Mouse (Mus musculus) E14TG2a.4 (cell line): ENCODE data around the gene Stx17.

Experiments used
- H3K27me3 ChIP-seq: 2 replicates; pipeline ENCODE4 v1.6.1; 2014; ENCODE audit warnings: low read length, control low read depth; ENCODE audit not compliant: insufficient read depth
- H3K36me3 ChIP-seq: 2 replicates; pipeline ENCODE4 v1.6.1; 2014; ENCODE audit warnings: low read length, control low read depth; ENCODE audit not compliant: insufficient read depth
- H3K4me1 ChIP-seq: replicated peaks from 2 replicates; pipeline ENCODE4 v1.6.1; 2014; ENCODE audit warnings: low read depth, low read length, control low read depth
- H3K4me3 ChIP-seq: replicated peaks from 2 replicates; pipeline ENCODE4 v1.5.1; 2014; ENCODE audit warnings: mild to moderate bottlenecking, low read length
- H3K9me3 ChIP-seq: 2 replicates; pipeline ENCODE4 v1.6.1; 2014; ENCODE audit warnings: low read length, control low read depth
- CTCF ChIP-seq: conservative IDR thresholded peaks from 2 replicates; pipeline ENCODE4 v1.5.1; 2014; ENCODE audit warnings: low read length
- NANOG ChIP-seq: IDR thresholded peaks from 2 replicates; pipeline ENCODE4 v1.6.1; 2014; ENCODE audit warnings: borderline replicate concordance, low read length, mixed read lengths
- POU5F1 ChIP-seq: IDR thresholded peaks from 2 replicates; pipeline ENCODE4 v1.6.1; 2014; ENCODE audit warnings: low read length, borderline replicate concordance

Stx17 gene

DNA sequence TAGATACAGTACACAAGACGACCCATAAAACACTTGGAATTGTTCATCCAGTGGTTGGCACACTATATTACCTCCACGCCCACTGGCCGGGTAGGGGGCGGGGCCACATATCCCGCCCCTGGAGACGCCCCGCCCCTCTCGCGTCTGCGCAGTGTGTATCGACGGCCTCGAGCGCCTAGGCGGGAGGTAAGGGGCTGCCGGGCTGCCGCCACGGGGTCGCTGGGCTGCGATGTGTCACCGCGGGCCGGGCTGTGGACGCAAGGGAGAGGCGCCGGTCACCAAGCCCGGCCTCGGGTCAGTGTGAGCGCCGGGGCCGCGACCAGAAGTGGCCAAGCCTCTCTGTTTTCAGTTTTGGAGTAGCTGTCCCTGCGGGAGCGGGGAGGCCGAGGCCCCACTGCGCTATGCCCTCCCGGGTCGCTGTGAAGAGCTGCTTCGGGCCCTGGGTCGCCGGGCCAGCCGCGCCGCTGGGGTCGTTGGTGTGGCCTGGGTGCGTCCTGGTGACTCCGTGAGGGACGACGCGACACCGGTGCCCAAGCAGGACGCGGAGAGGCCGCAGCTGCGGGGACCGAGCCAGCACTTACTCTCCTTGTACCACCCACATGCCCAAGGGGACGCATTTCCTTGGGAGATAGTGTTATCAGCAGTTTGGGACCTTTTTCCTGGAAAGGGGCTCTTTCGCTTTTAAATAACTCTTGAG is at the start of gene Stx17:
Gene Stx17, plus strand, starts transcription at position 143 of the 697 bp plus-strand sequence.
- H3K4me1 ChIP-seq = no peaks in the 10 kb centered on the region
- H3K36me3 ChIP-seq = no peaks in the 10 kb centered on the region
- TF ChIP-seq NANOG = no peak
- TF ChIP-seq CTCF = no peak
- TF ChIP-seq POU5F1 = no peak
- H3K4me3 ChIP-seq = peak within 1 kb of the TSS; percentile 81
- peaks cover 6% of the 10 kb centered on the region; the same call in 1 of the 2 replicates for H3K9me3 ChIP-seq
- peaks cover 26% of the 10 kb centered on the region for H3K27me3 ChIP-seq

DNA sequence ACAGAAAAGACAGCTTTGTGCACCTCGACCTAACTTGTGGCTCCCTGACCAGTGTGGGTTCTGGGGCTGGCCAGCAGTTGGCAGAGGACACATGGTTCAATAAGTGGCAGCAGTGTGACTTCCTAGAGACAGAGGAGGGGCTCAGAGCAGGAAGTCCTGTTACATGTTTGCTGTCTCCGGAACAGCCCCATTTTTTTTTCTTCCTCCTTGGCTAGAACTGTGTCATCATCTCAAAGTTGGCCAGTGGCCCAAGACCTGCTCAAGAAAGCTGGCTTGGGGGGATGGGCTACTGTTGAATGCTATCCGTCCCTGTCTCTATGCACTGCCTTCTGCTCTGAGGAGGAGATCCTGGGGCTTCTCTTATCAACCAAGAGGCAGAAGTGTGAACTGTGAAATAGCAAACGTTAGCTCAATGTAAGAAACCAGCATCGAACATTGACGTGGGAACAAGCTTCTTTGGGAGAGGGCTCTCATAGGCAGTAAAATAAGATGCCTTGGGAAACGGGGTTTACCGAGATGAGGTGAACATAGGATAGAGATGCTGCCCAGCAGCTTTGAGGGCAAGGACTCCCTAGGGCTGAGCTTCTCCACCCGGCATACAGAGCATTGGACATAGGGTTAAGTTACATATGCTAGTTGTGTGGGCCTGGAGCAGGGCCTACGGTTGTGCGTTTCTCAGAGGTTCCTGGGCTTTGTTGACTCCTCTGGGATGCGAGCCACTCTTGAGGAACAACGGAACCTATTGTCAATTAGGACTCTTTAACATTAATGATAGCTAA is 47.8 kb upstream of the Stx17 start:
- TF ChIP-seq POU5F1 (no peak), CTCF (no peak), NANOG (no peak)
- Histone ChIP-seq H3K27me3 (no peaks in the 10 kb centered on the region), H3K4me3 (no peak overlapping the region), H3K4me1 (no peaks in the 10 kb centered on the region), H3K9me3 (no peaks in the 10 kb centered on the region), H3K36me3 (no peaks in the 10 kb centered on the region)

DNA sequence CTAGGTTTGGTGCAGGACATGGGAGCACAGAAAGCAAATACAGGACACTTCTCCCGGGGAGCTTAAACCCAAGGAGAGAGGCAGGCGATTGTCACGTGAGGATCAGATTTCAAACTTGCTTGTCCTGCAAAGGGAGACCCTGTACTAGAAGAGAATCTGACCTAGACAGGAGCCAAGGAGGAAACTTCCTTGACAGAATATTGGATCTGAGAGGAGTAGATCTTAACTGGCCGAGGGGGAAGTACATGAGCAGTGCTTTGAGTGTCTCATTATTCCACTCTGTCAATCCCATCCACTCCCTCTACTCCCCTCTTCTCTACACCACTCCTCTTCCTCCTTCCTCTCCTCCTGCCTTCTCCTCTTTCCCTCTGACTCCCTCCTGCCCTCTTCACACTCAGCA is 46.5 kb upstream of the Stx17 start:
- Histone ChIP-seq H3K4me3 (no peak overlapping the region), H3K4me1 (no peaks in the 10 kb centered on the region), H3K9me3 (no peaks in the 10 kb centered on the region), H3K36me3 (no peaks in the 10 kb centered on the region), H3K27me3 (no peaks in the 10 kb centered on the region)
- TF ChIP-seq POU5F1 (no peak), NANOG (no peak), CTCF (no peak)

DNA sequence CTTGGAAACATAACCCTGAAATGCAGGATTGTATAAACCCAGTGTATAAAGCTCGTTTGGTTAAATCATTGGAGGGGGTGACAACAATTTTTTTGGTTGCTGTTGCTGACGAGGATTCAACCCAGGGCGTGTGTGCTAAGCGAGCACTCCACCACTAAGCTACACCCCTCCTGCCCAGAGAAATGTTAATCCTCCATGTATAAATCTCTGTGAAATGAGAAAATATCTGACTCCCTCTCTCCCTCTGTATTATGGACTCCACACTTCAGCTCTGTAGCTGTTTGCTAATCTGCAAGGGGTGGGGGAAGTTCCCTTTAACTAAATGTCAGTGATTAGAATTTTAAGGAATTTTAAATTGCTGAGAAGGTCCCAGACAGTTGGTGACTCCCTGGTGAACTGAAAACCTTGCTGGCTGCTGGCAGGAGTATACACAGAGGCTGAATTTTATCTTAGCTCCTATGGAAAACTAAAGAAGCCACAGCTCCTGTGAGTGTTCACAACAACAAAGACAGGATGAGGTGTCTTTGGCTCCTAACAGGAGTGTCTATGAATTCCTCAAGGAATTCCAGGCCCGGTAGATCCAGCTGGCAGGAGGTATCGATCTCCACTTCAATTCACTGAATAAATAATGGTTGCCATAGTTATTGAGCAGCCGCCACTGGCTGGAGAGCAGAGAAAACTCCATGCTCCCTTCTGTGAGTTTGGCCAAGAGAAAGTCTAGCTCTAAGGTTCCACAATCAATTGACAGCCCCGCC is 45.3 kb upstream of the Stx17 start:
- Histone ChIP-seq H3K9me3 (no peaks in the 10 kb centered on the region), H3K36me3 (no peaks in the 10 kb centered on the region), H3K4me1 (no peaks in the 10 kb centered on the region), H3K27me3 (no peaks in the 10 kb centered on the region), H3K4me3 (no peak overlapping the region)
- TF ChIP-seq POU5F1 (no peak), NANOG (no peak), CTCF (no peak)

DNA sequence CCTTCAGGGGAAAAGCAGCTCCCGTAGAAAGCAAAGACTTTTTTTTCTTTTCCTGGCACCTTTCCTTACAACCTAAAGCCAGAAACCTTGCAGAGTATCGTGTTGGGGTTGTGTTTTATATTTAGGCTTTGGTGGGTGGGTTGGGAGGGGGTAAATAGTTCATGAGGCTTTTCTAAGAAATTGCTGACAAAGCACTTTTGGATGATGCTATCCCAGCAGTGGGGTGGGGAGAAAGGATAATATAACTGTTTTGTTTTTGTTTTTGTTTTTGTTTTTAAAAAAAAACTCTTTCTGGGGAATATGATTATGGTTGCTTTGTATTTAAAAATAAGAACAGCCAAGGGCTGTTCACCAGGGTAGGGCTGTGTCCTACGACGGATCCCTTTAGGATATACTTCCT is 41.3 kb upstream of the Stx17 start:
- no peaks in the 10 kb centered on the region for H3K36me3 ChIP-seq
- no peak overlapping the region for H3K4me3 ChIP-seq
- no peak for TF ChIP-seq POU5F1
- no peak for TF ChIP-seq CTCF
- TF ChIP-seq NANOG = no peak
- no peaks in the 10 kb centered on the region for H3K27me3 ChIP-seq
- H3K4me1 ChIP-seq = peaks cover 6% of the 10 kb centered on the region; the same call in 1 of the 2 replicates
- H3K9me3 ChIP-seq = no peaks in the 10 kb centered on the region

DNA sequence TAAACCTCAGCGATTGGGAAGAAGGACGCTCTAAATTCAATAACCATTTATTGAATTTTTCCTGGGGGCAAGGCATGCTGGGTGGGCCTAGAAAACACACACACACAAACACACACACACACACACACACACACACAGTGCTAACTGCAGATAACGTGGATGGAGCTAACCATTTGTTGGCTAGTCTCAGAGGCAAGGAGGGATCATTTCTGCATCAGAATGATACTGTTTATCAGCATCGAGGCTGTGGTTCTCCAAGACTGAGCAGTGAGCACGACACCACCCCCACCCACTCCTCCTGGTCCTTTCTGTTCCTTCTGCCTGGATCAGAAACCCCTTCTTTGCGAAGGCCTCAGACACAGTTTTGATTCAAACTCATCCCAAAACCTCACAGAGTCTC is 38.1 kb upstream of the Stx17 start:
- no peak for TF ChIP-seq POU5F1
- no peak for TF ChIP-seq CTCF
- no peak for TF ChIP-seq NANOG
- Histone ChIP-seq H3K9me3 (no peaks in the 10 kb centered on the region), H3K4me1 (peaks cover 6% of the 10 kb centered on the region; the same call in 1 of the 2 replicates), H3K27me3 (peaks cover 2% of the 10 kb centered on the region; the same call in 1 of the 2 replicates), H3K36me3 (no peaks in the 10 kb centered on the region), H3K4me3 (no peak overlapping the region)

DNA sequence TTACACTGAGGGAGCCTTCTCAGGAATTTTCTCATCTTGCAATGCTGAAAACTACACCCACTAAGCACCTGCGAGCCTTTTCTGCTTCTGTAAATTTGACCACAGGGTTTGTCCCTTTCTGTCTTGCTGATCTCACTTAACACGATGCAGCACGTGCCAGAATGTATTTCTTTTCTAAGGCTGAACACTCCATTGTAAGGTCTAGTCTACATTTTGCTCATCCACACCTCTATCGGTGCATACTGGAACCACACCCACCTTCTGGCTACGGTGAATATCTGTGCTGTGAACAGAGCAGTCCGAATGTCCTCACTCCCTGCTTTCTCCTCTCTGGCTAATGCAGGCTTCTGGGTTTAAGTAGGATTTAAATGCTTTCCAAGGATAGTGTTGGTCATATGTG is 37.2 kb upstream of the Stx17 start:
- peak; percentile 46 for TF ChIP-seq CTCF
- no peak for TF ChIP-seq POU5F1
- H3K4me1 ChIP-seq = peaks cover 6% of the 10 kb centered on the region; the same call in 1 of the 2 replicates

DNA sequence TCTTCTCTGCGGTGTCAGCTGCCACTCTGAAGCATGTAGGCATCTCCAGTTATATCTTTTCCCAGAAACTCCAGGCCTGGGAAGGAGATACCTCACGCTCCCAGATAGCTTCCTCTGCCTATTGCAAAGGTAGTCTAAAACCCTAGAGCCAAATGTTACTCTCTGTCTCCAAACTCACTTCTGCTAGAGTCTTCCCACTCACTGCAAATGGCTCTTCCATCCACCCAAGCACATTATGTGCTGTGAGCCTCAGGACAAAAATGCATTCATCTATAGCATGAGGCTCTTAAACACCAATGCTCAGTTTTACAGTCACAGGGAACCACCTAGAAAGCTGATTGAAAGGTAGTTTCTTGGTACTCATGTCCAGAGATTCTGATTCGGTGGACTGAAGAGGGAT is 31.5 kb upstream of the Stx17 start:
- Histone ChIP-seq H3K9me3 (no peaks in the 10 kb centered on the region), H3K4me3 (no peak overlapping the region)
- TF ChIP-seq POU5F1 = no peak
- no peak for TF ChIP-seq CTCF
- no peak for TF ChIP-seq NANOG

More for the DNA sequence above, 37.2 kb upstream of the Stx17 start:
- no peaks in the 10 kb centered on the region for H3K9me3 ChIP-seq
- no peak overlapping the region for H3K4me3 ChIP-seq
- H3K36me3 ChIP-seq = no peaks in the 10 kb centered on the region
- peaks cover 2% of the 10 kb centered on the region; the same call in 1 of the 2 replicates for H3K27me3 ChIP-seq

More for the DNA sequence above, 31.5 kb upstream of the Stx17 start:
- no peaks in the 10 kb centered on the region for H3K4me1 ChIP-seq
- peaks cover 2% of the 10 kb centered on the region; the same call in 1 of the 2 replicates for H3K27me3 ChIP-seq
- H3K36me3 ChIP-seq = no peaks in the 10 kb centered on the region
